Mouse (Mus musculus): Measurements from ENCODE around the gene Pam16.

Pam16 gene

GRCm38 (mm10) chr16:4624481-4625110, at the start of gene Pam16:
Gene Pam16 (minus strand): TSS chr16:4624988.
- in situ Hi-C loops (cut with MseI, MboI), result loop anchor here in 1 of 2 experiments (5.0 kb wide), 1 partner anchor 43 kb away; no protein-coding TSS in a partner anchor

GRCm38 (mm10) chr16:4674091-4674490, 49.3 kb upstream of the Pam16 start:
- in situ Hi-C loops (cut with MseI, MboI), result no loop called here

GRCm38 (mm10) chr16:4670317-4670716, 45.5 kb upstream of the Pam16 start:
- in situ Hi-C loops (cut with MseI, MboI), result no loop called here

- in situ Hi-C loops (cut with MseI, MboI), result loop anchor here in 1 of 2 experiments (5.0 kb wide), 1 partner anchor 40 kb away; no protein-coding TSS in a partner anchor
Measured at GRCm38 (mm10) chr16:4667190-4667808, 42.5 kb upstream of the Pam16 start.

- in situ Hi-C loops (cut with MseI, MboI), result loop anchor here in 1 of 2 experiments (5.0 kb wide), 1 partner anchor 38 kb away; no protein-coding TSS in a partner anchor
Measured at GRCm38 (mm10) chr16:4665726-4666125, 40.9 kb upstream of the Pam16 start.

- in situ Hi-C loops (cut with MseI, MboI), result no loop called here
Measured at GRCm38 (mm10) chr16:4663806-4664205, 39.0 kb upstream of the Pam16 start.

GRCm38 (mm10) chr16:4661605-4662004, 36.8 kb upstream of the Pam16 start:
- in situ Hi-C loops (cut with MseI, MboI), result no loop called here

GRCm38 (mm10) chr16:4659326-4659725, 34.5 kb upstream of the Pam16 start:
- in situ Hi-C loops (cut with MseI, MboI), result no loop called here

- in situ Hi-C loops (cut with MseI, MboI), result no loop called here
Measured at GRCm38 (mm10) chr16:4658781-4659245, 34.0 kb upstream of the Pam16 start.

GRCm38 (mm10) chr16:4656571-4657081, 31.8 kb upstream of the Pam16 start:
- in situ Hi-C loops (cut with MseI, MboI), result no loop called here

GRCm38 (mm10) chr16:4655764-4656570, 31.2 kb upstream of the Pam16 start:
- in situ Hi-C loops (cut with MseI, MboI), result no loop called here

GRCm38 (mm10) chr16:4655251-4655734, 30.5 kb upstream of the Pam16 start:
- in situ Hi-C loops (cut with MseI, MboI), result no loop called here

- in situ Hi-C loops (cut with MseI, MboI), result no loop called here
Measured at GRCm38 (mm10) chr16:4654706-4655105, 29.9 kb upstream of the Pam16 start.

- in situ Hi-C loops (cut with MseI, MboI), result no loop called here
Measured at GRCm38 (mm10) chr16:4652707-4653416, 28.1 kb upstream of the Pam16 start.

GRCm38 (mm10) chr16:4651624-4652023, 26.8 kb upstream of the Pam16 start:
- in situ Hi-C loops (cut with MseI, MboI), result no loop called here

GRCm38 (mm10) chr16:4651081-4651480, 26.3 kb upstream of the Pam16 start:
- in situ Hi-C loops (cut with MseI, MboI), result no loop called here

- in situ Hi-C loops (cut with MseI, MboI), result no loop called here
Measured at GRCm38 (mm10) chr16:4650161-4650560, 25.4 kb upstream of the Pam16 start.

GRCm38 (mm10) chr16:4649692-4650091, 24.9 kb upstream of the Pam16 start:
- in situ Hi-C loops (cut with MseI, MboI), result no loop called here

- in situ Hi-C loops (cut with MseI, MboI), result no loop called here
Measured at GRCm38 (mm10) chr16:4649211-4649610, 24.4 kb upstream of the Pam16 start.

GRCm38 (mm10) chr16:4648416-4649023, 23.7 kb upstream of the Pam16 start:
- in situ Hi-C loops (cut with MseI, MboI), result no loop called here

- in situ Hi-C loops (cut with MseI, MboI), result no loop called here
Measured at GRCm38 (mm10) chr16:4647651-4648141, 22.9 kb upstream of the Pam16 start.
